Mouse (Mus musculus): ENCODE data around the gene Serinc4. TPM values are rescaled to one million over a fixed set of nuclear protein-coding genes. Genes with fewer than 3 reads are reported as not detected.

Gene Serinc4
- polyA plus RNA-seq, 1 experiment from 2014 or later = 0.49 TPM

DNA sequence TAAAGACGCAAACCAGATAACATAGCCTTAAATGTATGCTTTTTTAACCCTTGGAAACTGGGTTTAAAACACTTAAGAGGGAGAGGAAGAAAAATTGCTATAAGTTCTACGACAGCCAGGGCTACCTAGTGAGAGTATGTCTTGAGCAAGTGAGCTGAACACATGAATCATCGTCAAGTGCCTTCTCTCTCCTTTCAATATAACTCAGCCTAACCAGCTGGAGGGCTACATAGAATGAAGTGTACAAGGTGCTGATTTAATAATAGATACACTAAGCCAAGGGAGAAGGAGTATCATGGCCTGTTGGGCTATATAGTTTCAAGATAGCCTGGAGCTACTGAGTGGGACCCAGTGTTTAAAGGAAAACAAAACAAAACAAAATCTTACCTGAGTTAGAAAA, 38.1 kb downstream of the Serinc4 start:
- H3K27me3 ChIP-seq (ENCODE audit: control insufficient read depth, insufficient read depth, low read length) = no peaks in the 10 kb centered on the region
- peaks cover 6% of the 10 kb centered on the region; the same call in 1 of the 2 replicates for H3K36me3 ChIP-seq (ENCODE audit: control insufficient read depth, insufficient read depth, low read length)
- no peak for ATAC-seq (replicated peaks; ENCODE audit: low FRiP score)
- H3K27ac ChIP-seq (ENCODE audit: low read depth, low read length) = no peak overlapping the region
- no peak overlapping the region for H3K4me2 ChIP-seq (ENCODE audit: low read depth, low read length, severe bottlenecking)
- H3K4me3 ChIP-seq (ENCODE audit: low read depth, low read length) = no peak overlapping the region
- DNase-seq (ENCODE audit: low spot score) = no peak
- H3K9ac ChIP-seq (ENCODE audit: low read length) = no peak overlapping the region
- H3K9me3 ChIP-seq (ENCODE audit: control insufficient read depth, low read length) = no peaks in the 10 kb centered on the region
- 0 out of 2 replicates have a peak, but pooled peaks cover 2% of the 10 kb centered on the region for H3K4me1 ChIP-seq (replicated peaks; ENCODE audit: control insufficient read depth, insufficient read depth, low read length)
- WGBS = 91% methylated on average over 3 of the region's 3 CpGs

DNA sequence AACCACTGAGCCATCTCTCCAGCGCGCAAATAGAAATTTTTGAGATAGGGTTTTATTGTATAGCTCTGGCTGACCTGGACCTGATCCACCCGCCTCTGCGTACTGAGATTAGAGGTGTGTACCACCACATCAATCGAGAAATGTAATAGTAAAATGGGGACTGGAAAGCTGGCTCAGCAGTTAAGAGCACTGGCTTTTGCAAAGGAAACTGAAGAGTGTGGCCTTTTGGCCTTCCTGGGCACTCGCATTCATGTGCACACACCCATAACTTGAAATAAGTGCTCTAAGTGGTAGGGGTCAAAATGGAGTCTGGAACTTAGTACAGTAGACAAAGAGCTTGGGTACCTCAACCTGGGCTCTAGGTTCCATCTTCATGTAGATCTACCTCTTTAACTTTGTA, 40.2 kb downstream of the Serinc4 start:
- Histone ChIP-seq H3K4me2 (ENCODE audit: low read depth, low read length, severe bottlenecking) (no peak overlapping the region), H3K9ac (ENCODE audit: low read length) (no peak overlapping the region), H3K27me3 (ENCODE audit: control insufficient read depth, insufficient read depth, low read length) (no peaks in the 10 kb centered on the region), H3K27ac (ENCODE audit: low read depth, low read length) (no peak overlapping the region), H3K4me3 (ENCODE audit: low read depth, low read length) (no peak overlapping the region), H3K36me3 (ENCODE audit: control insufficient read depth, insufficient read depth, low read length) (peaks cover 3% of the 10 kb centered on the region; the same call in 1 of the 2 replicates), H3K4me1 (replicated peaks; ENCODE audit: control insufficient read depth, insufficient read depth, low read length) (0 out of 2 replicates have a peak, but pooled peaks cover 2% of the 10 kb centered on the region), H3K9me3 (ENCODE audit: control insufficient read depth, low read length) (no peaks in the 10 kb centered on the region)
- ATAC-seq (replicated peaks; ENCODE audit: low FRiP score) = no peak
- WGBS = 93% methylated on average over 6 of the region's 6 CpGs
- DNase-seq (ENCODE audit: low spot score) = no peak

DNA sequence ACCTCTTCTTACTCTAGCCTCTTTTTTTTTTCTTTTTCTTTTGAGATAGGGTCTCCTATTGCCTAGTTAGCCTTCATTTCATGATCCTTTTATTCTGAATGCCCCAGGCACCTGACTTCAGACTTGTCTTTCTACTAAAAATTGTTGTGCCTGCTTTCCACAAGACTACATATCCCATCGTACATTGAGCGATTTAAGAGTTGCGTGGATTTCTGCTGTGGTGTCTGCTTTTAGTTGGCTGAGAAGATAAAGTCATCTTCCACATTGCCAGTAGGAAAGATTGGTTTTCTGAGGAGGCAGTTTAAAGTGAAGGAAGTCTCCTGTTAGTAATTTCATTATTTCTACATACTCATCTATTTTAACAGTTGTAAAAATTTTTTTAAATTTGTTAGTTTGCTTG, 41.0 kb downstream of the Serinc4 start:
- Histone ChIP-seq H3K27me3 (ENCODE audit: control insufficient read depth, insufficient read depth, low read length) (no peaks in the 10 kb centered on the region), H3K36me3 (ENCODE audit: control insufficient read depth, insufficient read depth, low read length) (peaks cover 3% of the 10 kb centered on the region; the same call in 1 of the 2 replicates), H3K4me3 (ENCODE audit: low read depth, low read length) (peak overlapping the region; percentile 93), H3K4me2 (ENCODE audit: low read depth, low read length, severe bottlenecking) (peak overlapping the region; percentile 66; the same call in 1 of the 2 replicates), H3K27ac (ENCODE audit: low read depth, low read length) (no peak overlapping the region), H3K9me3 (ENCODE audit: control insufficient read depth, low read length) (no peaks in the 10 kb centered on the region), H3K4me1 (replicated peaks; ENCODE audit: control insufficient read depth, insufficient read depth, low read length) (0 out of 2 replicates have a peak, but pooled peaks cover 2% of the 10 kb centered on the region), H3K9ac (ENCODE audit: low read length) (no peak overlapping the region)
- DNase-seq (ENCODE audit: low spot score) = no peak
- ATAC-seq (replicated peaks; ENCODE audit: low FRiP score) = no peak
- WGBS = 90% methylated on average over 3 of the region's 3 CpGs

DNA sequence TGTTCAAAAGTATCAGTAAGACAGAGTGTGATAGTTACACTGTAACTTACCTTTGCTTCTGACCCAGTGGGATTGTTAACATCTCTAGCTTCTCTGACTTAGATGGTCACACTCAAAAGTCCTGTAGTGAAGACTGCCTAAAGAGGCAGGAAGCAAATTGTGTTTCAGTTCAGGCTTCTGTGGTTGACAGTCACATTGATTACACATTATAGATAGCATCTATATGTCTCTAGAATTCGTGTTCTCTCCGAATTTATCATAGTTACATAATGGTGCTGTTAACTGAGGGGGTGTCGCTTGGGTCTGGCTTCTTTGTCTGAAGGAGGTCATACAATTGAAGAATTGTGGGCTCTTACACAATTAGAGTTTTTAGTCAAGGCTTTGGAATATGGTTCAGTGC, 41.5 kb downstream of the Serinc4 start:
- ATAC-seq (replicated peaks; ENCODE audit: low FRiP score) = no peak

DNA sequence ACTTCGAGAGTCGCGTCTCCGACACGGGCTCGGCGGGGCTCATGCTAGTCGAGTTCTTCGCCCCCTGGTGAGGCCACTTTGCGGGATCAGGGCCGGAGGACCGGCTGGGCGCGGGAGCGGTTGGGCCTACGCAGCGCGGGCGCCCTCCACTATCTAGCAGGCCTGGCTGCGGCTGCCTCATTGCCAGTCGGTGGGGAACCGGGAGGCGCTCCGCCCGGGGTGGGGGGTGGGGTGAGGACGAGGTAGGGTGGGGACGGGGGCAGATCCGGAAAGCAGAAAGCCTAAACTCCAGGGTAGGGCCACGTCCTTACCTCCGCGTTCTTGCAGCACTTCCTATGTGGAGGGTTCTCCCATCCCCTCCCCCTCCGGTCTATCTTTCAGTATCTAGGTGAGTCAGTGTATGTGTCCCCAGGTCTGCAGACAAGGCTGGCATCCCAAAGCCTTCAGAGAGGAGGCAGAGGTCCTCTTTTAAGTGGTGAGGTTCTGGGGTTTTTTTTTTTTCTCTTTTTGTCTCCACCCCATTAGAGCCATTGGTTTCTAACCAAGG, 42.4 kb downstream of the Serinc4 start:
- peak; percentile 52 for ATAC-seq (replicated peaks; ENCODE audit: low FRiP score)
- no peak for DNase-seq (ENCODE audit: low spot score)
- H3K9me3 ChIP-seq (ENCODE audit: control insufficient read depth, low read length) = no peaks in the 10 kb centered on the region
- peak overlapping the region; percentile 92 for H3K27ac ChIP-seq (ENCODE audit: low read depth, low read length)
- peak overlapping the region; percentile 99 for H3K9ac ChIP-seq (ENCODE audit: low read length)
- H3K36me3 ChIP-seq (ENCODE audit: control insufficient read depth, insufficient read depth, low read length) = peaks cover 3% of the 10 kb centered on the region; the same call in 1 of the 2 replicates
- H3K27me3 ChIP-seq (ENCODE audit: control insufficient read depth, insufficient read depth, low read length) = no peaks in the 10 kb centered on the region
- peak overlapping the region; percentile 93 for H3K4me3 ChIP-seq (ENCODE audit: low read depth, low read length)
- peak overlapping the region; percentile 66 for H3K4me2 ChIP-seq (ENCODE audit: low read depth, low read length, severe bottlenecking)
- H3K4me1 ChIP-seq (replicated peaks; ENCODE audit: control insufficient read depth, insufficient read depth, low read length) = 0 out of 2 replicates have a peak, but pooled peaks cover 2% of the 10 kb centered on the region
- under 1% methylated on average over 32 of the region's 32 CpGs for whole genome bisulfite sequencing

More for the DNA sequence above, 41.5 kb downstream of the Serinc4 start:
- H3K4me2 ChIP-seq (ENCODE audit: low read depth, low read length, severe bottlenecking) = peak overlapping the region; percentile 66
- 74% methylated on average over 3 of the region's 3 CpGs for WGBS
- H3K36me3 ChIP-seq (ENCODE audit: control insufficient read depth, insufficient read depth, low read length) = peaks cover 3% of the 10 kb centered on the region; the same call in 1 of the 2 replicates
- peak overlapping the region; percentile 93 for H3K4me3 ChIP-seq (ENCODE audit: low read depth, low read length)
- no peaks in the 10 kb centered on the region for H3K9me3 ChIP-seq (ENCODE audit: control insufficient read depth, low read length)
- DNase-seq (ENCODE audit: low spot score) = no peak
- H3K9ac ChIP-seq (ENCODE audit: low read length) = peak overlapping the region; percentile 47
- no peak overlapping the region for H3K27ac ChIP-seq (ENCODE audit: low read depth, low read length)
- H3K27me3 ChIP-seq (ENCODE audit: control insufficient read depth, insufficient read depth, low read length) = no peaks in the 10 kb centered on the region
- 0 out of 2 replicates have a peak, but pooled peaks cover 2% of the 10 kb centered on the region for H3K4me1 ChIP-seq (replicated peaks; ENCODE audit: control insufficient read depth, insufficient read depth, low read length)

DNA sequence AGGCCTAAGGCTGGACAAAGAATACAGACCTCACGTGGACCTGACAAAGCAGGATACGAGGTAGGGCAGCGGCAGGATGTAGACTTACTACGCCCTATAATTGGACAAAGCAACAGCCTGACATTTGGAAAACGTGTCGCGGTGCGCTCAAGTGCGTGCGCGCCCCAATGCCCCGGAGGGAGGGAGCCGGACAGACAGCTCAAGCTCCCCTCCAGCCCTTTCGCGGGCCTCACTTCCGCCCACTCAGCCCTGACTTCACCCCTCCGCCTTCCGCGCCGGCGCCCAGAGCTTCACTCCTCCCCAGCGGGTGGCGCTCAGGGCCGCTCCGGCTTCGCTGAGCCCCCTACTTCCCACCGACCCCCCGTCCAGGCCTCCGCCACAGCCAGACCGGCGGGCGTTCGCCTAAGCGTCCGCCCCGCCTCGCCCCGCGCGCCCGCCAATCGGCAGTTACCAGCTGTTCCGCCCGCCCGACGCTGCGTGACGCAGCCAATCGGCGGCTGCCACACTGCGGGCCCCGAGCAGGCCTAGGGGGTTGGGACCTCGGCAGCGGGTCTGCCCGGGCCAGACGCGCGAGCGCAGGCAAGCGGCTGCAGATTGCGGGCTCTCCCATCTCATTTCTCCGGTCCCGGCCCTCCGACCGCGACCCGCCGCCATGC, 43.1 kb downstream of the Serinc4 start, which contains the start of the genes Pdia3 and Catsper2:
Gene Pdia3, plus strand, starts transcription at position 389 of the 656 bp plus-strand sequence.
Gene Catsper2, minus strand, starts transcription at position 406 of the 656 bp plus-strand sequence.
- Histone ChIP-seq H3K27ac (ENCODE audit: low read depth, low read length) (peak within 1 kb of the TSS; percentile 93), H3K27me3 (ENCODE audit: control insufficient read depth, insufficient read depth, low read length) (no peaks in the 10 kb centered on the region), H3K9ac (ENCODE audit: low read length) (peak within 1 kb of the TSS; percentile 99), H3K36me3 (ENCODE audit: control insufficient read depth, insufficient read depth, low read length) (no peaks in the 10 kb centered on the region; the same call in 1 of the 2 replicates), H3K4me1 (replicated peaks; ENCODE audit: control insufficient read depth, insufficient read depth, low read length) (0 out of 2 replicates have a peak, but pooled peaks cover 2% of the 10 kb centered on the region), H3K9me3 (ENCODE audit: control insufficient read depth, low read length) (no peaks in the 10 kb centered on the region), H3K4me2 (ENCODE audit: low read depth, low read length, severe bottlenecking) (peak within 1 kb of the TSS; percentile 66), H3K4me3 (ENCODE audit: low read depth, low read length) (peak within 1 kb of the TSS; percentile 93)
- WGBS = under 1% methylated on average over 67 of the region's 68 CpGs
- peak; percentile 99 for DNase-seq (ENCODE audit: low spot score)
- peak; percentile 99 for ATAC-seq (replicated peaks; ENCODE audit: low FRiP score)

DNA sequence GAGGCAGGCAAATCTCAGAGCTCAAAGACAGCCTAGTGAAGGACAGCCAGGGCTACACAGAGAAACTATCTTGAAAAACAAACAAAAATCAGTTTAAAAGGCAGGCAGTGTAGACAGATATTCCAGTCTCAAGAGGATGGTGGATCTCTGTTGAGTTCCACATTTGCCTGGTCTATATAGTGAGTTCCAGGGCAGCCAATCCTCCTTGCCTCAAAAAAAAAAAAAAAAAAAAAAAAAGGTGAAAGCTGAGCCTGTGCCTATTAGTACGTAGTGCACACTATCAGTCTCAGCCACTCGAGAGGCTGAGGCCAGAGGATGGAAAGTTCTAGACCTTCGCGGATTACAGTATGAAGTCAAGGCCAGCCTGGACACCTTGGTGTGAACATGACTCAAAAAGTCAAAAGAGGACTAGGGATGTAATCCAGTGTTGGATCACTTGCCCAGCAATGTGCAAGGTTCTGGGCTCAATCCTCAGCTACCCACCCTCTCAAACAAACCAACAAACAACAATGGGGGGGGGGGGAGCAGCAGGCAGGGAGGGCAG, 43.7 kb downstream of the Serinc4 start:
- 0 out of 2 replicates have a peak, but pooled peaks cover 2% of the 10 kb centered on the region for H3K4me1 ChIP-seq (replicated peaks; ENCODE audit: control insufficient read depth, insufficient read depth, low read length)
- peak overlapping the region; percentile 62 for H3K4me2 ChIP-seq (ENCODE audit: low read depth, low read length, severe bottlenecking)
- H3K4me3 ChIP-seq (ENCODE audit: low read depth, low read length) = peak overlapping the region; percentile 93
- ATAC-seq (replicated peaks; ENCODE audit: low FRiP score) (peak; percentile 19), DNase-seq (ENCODE audit: low spot score) (no peak)
- peak overlapping the region; percentile 93 for H3K27ac ChIP-seq (ENCODE audit: low read depth, low read length)
- no peaks in the 10 kb centered on the region for H3K9me3 ChIP-seq (ENCODE audit: control insufficient read depth, low read length)
- peak overlapping the region; percentile 99 for H3K9ac ChIP-seq (ENCODE audit: low read length)
- H3K27me3 ChIP-seq (ENCODE audit: control insufficient read depth, insufficient read depth, low read length) = no peaks in the 10 kb centered on the region
- 9% methylated on average over 4 of the region's 4 CpGs for WGBS
- H3K36me3 ChIP-seq (ENCODE audit: control insufficient read depth, insufficient read depth, low read length) = no peaks in the 10 kb centered on the region; the same call in 1 of the 2 replicates

DNA sequence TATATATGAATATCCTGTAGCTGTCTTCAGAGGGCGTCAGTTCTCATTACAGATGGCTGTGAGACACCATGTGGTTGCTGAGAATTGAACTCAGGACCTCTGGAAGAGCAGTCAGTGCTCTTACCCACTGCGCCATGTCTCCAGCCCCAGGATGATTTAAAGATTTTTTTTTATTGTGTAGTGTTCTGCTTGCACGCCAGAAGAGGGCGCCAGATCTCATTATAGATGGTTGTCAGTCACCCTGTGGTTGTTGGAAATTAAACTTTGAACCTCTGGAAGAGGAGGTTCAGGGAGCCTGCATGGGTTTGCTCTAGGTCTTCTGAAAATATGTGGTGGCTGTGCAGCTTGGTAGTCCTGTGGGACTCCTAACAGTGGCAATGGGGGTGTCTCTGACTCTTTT, 48.4 kb downstream of the Serinc4 start:
- H3K27me3 ChIP-seq (ENCODE audit: control insufficient read depth, insufficient read depth, low read length) = no peaks in the 10 kb centered on the region
- no peak overlapping the region for H3K9ac ChIP-seq (ENCODE audit: low read length)
- DNase-seq (ENCODE audit: low spot score) = peak; percentile 72
- 32% methylated on average over 4 of the region's 4 CpGs for WGBS
- H3K36me3 ChIP-seq (ENCODE audit: control insufficient read depth, insufficient read depth, low read length) = no peaks in the 10 kb centered on the region
- no peak for ATAC-seq (replicated peaks; ENCODE audit: low FRiP score)
- no peak overlapping the region for H3K4me2 ChIP-seq (ENCODE audit: low read depth, low read length, severe bottlenecking)
- H3K4me3 ChIP-seq (ENCODE audit: low read depth, low read length) = no peak overlapping the region
- no peaks in the 10 kb centered on the region for H3K9me3 ChIP-seq (ENCODE audit: control insufficient read depth, low read length)
- H3K27ac ChIP-seq (ENCODE audit: low read depth, low read length) = no peak overlapping the region
- no peaks in the 10 kb centered on the region for H3K4me1 ChIP-seq (replicated peaks; ENCODE audit: control insufficient read depth, insufficient read depth, low read length)
